Mouse (Mus musculus): ENCODE data around the gene Mrpl33.

GRCm38 (mm10) chr5:31650518-31651288 is 54.0 kb downstream of the Mrpl33 start:
- no peak for TF ChIP-seq CTCF (IDR thresholded peaks at IDR 0.05; ENCODE audit: extremely low read depth, insufficient read length, insufficient replicate concordance, low read depth, low read length)
- no peak for TF ChIP-seq POLR2A (IDR thresholded peaks at IDR 0.05; ENCODE audit: low read depth, low read length)
